Mouse (Mus musculus) megakaryocyte, embryonic 14.5 days (primary cell): ENCODE results near the gene Slc11a1.

Experiments
- FLI1 ChIP-seq: IDR thresholded peaks from 2 replicates; pipeline ENCODE4 v1.6.1; 2012; ENCODE audit warnings: low read length, inconsistent platforms, mixed read lengths
- GATA1 ChIP-seq: IDR thresholded peaks from 3 replicates; pipeline ENCODE4 v1.6.1; 2012; ENCODE audit warnings: mixed read lengths, low read length, inconsistent platforms, borderline replicate concordance

GRCm38 (mm10) chr1:74338626-74339025 lies 36.4 kb upstream of the Slc11a1 start:
- TF ChIP-seq FLI1 (no peak), GATA1 (no peak)
